Mouse (Mus musculus): ENCODE results near the gene Ctnna3. TPM values are rescaled to one million over a fixed set of nuclear protein-coding genes. Genes with fewer than 3 reads are reported as not detected.

The Ctnna3 gene
- total RNA-seq, 1 experiment from 2014 or later, result 1.3 TPM

DNA sequence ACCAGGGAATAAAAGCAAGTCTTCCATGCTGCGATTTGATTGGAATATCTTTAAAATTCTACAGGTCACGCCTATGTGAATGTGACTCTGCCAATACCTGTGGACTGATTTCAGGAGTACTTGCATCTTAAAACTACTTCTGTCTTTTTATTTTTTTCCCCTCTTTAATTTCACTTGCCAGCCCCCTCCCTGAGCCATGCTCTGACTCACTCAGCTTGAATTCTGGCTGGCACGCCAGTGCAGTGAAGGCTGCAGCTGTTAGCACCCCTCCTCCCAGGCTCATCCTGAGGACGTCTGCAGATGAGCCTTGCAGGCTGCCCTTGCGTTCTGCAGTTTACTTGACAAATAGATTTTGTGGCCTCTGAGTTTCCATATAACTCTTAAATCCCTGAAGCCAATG is 646.0 kb downstream of the Ctnna3 start:
- DNase-seq, result peak; percentile 78

DNA sequence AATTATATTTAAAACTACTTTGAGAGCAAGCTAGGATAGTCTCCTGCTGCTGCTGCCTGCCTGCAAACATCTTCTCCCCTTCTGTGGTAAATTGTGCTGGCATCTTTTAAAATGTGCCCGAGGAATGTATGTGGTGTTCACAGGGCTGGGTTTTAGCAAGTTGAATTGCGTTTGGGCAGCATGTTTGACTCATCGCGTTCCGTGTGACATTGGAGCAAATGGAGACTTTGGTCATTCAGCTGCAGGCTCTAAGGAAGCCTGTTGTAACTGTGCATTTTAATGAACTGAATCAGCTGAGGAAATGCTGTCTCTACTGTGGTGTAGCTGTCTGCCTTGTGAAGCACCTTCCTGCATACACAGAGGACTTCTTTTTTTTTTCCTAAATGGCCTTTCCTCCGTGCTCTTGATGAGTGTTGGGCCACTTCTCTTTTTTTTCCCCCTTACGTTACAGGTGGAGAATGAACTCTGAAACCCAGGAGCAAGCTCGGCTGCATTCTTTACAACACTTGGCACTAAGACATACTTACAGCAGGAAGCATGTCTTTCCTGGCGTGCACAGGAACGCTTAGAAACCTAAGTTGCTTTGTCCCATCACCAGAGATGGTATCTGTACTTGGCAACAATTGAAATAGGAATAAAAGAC is 646.6 kb downstream of the Ctnna3 start:
- peak; percentile 23 for DNase-seq

GRCm38 (mm10) chr10:64082345-64082744 is 652.4 kb downstream of the Ctnna3 start:
- no peak for DNase-seq

DNA sequence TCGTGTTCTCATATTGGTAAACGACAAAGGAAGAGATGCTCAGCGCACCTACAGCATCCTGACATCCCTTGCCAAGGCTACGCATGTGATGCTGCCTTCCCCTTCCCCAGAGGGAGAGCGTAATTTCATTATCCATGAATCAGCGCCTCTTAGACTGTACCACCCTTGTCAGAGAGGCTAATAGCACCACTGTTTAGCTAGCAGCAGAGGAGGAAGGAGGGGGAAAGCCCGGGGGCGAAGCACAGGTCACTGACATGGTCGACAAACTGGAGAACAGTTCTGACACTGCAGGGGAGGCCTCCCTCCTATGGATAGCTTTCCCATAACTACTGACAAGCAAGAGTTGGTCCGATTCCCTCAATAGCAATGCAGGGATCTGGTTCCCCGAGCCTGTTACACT is 653.9 kb downstream of the Ctnna3 start:
- no peak for DNase-seq

DNA sequence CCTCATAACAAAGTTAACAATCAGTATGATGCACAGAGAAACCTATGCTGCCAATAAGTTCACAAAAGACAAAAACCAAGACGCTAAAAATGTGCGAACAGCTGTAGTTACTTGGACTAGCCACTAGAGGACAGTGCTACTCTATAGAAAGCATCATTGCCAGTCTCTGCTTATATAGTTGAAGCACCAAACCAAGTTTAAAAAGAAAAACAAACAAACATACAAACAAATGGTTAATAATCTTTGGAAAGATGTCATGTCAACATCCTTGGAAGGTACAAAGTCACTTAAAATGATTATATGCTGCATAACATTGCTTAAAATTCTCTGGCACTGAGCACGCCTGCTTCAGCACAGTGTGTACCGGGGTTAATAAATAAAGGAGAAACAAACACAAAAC is 654.6 kb downstream of the Ctnna3 start:
- no peak for DNase-seq

DNA sequence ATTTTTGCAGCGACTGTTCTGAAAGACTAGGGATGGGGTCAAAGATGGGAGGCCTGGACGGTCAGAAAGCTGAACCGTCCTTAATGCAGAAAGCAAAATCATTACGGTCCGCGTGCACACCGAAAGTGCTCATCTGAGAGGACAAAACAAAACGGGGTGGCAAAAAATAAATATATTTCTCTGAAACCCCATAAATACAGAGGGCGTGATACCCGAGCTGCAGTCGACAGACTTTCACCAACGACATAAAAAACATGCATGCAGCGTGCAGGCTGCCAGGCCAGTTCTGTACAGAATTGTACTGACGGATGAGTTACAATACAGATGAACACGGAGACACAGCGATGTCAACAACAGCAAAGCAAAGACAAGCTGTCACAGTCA is 656.3 kb downstream of the Ctnna3 start:
- DNase-seq, result no peak

DNA sequence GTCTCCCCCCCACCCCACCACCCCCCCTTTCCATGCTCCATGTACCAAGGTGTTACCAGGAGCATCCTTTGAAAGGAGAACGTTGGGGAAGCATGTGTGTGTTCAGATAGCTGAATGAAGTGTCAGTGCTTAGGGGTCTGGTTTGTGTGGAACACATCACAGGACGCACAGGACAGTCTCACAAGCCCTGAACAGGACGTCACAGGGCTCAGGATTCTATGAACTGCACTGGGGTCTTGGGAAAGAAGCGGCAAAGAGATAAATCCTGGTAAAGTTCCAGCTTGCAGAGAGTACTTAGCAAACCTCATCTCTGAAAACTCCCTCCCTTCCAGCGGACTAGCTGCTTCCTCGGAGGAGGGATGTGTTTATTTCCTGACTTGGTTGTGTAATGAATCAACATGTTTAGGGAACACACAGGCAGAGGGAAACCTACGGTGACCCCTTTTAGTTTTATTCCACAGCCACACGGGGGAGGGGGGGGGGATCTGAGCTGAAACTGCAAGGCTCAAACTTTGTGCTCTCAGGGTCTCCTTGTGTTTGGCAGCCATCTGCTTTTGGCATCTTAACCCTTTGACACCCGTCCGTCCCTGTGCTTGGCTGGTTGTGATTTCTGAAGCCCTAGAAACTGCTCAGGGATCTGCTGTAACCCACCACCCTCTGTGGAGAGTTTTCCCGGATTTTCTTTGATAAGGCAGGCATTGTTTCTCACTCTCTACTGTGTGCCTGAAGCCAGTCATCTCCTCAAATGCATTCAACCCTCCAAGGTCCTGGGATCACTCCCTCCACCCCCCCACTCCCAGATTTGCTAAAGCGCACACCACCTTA is 656.9 kb downstream of the Ctnna3 start:
- DNase-seq, result no peak

DNA sequence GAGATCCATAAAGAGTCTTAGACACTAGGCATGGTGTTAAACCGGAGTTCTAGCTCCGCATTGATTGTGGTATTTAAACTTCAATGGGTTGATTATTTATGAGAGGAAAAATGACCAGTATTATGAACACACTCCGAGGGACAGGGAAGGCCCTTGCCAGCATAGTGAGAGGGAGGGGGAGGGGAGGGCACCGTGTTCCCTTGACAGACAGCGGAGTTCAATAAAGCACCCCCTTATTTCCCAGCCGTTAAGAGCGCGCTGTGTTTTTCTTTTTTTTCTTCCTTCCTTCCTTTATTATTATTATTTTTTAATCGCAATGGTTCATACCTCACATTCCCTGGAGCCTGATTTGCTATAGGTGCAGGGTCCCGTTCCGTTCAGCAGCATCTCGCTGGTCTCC is 657.6 kb downstream of the Ctnna3 start:
- DNase-seq, result no peak

GRCm38 (mm10) chr10:64087936-64088773 is 658.3 kb downstream of the Ctnna3 start:
- DNase-seq, result no peak

DNA sequence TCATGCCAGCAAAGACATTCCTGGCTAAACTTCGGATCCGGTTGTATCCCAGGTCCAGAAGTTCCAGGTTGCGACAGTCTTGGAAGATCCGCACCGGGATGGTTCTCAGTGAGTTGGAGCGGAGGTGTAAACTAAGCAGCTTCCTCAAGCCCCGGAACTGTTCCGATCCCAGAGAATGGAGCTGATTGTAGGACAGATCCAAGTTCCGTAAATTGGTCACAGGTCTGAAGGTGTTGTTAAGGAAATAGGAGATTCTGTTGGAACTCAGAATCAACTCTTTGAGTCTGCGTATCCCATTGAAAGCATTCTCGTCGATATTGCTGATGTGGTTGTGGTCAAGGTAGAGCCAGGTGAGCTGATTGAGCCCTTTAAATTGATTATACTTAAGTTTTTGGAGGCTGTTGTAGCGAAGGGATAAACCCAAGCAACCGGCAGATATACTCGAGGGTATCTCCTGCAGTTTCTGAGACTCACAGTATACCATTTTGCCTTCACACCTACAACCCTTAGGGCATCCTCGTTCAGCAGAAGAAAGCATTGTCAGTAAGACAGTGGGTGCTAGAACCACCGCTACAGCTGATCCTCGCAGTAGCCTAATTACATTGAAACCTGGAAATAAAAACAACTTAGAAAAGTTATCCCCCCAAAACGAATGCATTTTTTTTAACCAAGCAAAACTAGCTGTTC is 659.0 kb downstream of the Ctnna3 start:
- no peak for DNase-seq

DNA sequence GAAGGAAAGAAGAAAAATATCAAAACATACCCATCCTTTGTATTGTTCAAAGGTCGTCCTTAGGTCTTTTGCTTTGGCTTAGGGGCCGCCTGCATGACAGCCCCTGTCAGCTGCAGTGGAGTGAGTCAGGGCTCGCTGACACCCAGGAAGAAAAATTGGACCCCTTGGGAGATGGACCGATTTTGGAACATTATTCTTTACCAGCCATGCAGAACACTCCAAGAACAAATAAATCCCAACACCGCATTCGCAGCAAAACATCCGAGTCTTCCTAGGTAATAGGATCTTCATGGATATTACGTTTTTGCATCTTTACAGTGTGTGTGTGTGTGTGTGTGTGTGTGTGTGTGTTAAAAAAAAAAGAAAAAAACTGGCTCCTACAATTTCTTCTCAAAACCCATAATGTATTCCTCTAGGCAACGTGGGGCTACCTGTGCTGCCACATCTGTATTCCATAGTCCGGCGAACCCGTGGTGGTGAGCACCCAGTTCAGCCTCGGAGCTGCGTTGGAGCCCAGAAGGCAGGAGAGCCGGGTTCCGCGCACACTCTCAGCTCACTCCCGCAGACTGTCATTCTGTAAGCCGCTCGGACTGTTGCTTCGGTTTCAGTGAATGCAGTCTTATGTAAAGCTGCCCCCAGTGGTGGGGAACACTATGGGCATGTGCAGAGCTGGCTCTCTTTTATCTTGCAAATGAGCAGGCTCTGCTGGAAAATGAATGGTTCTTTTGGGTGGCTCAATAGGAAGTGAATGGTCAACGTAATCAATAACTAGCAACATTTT is 660.0 kb downstream of the Ctnna3 start, which contains the start of gene Lrrtm3:
Lrrtm3 (minus strand) TSS at position 598 of the 781 bp plus-strand sequence.
- DNase-seq, result peak; percentile 64

GRCm38 (mm10) chr10:64096532-64096931 is 666.6 kb downstream of the Ctnna3 start:
- DNase-seq, result no peak

GRCm38 (mm10) chr10:64115246-64115645 is 685.3 kb downstream of the Ctnna3 start:
- DNase-seq, result no peak

- no peak for DNase-seq
Observed at GRCm38 (mm10) chr10:64118833-64119232, 688.9 kb downstream of the Ctnna3 start.

- DNase-seq, result no peak
Observed at GRCm38 (mm10) chr10:64130397-64131150, 700.7 kb downstream of the Ctnna3 start.

- no peak for DNase-seq
Observed at GRCm38 (mm10) chr10:64133461-64133860, 703.6 kb downstream of the Ctnna3 start.

DNA sequence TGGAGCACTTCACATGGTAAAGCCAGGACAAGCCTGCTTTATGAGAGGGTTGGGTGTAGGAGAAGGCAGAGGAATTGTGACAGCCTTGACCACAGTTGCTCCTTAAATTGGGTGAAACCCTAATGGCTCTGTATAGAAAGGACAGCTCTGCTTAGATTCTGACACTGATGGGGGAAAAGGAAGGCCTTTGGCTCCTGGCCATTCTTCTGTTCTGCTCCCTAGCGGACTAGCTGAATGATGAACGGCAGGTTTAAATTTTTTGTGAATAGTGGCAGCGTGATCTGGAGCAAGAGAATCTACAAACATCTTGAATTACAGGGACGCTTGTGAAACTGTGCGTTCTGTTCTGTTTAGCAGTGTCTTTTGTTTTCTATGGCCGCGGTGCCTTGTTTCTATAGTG is 705.6 kb downstream of the Ctnna3 start:
- no peak for DNase-seq

GRCm38 (mm10) chr10:64146511-64146910 is 716.6 kb downstream of the Ctnna3 start:
- DNase-seq, result no peak

DNA sequence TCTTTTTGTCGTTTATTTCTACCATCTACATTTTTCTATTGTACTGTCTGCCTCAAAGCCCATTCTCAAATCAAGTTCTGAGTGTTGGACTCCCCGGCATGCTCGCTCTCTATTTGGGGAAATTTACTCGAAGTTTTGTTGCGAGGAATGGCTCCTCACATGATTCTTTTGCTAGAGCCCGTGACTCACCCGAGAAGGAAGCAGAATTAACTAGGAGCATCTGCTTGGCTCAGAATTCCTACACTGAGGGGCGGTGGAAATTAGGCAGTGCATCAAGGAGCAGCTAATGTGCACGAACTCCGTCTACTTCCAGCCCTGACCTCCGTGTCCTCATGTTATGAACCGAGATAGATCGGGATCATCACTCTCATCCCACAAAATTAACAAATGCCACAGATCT is 751.8 kb downstream of the Ctnna3 start:
- DNase-seq, result no peak

DNA sequence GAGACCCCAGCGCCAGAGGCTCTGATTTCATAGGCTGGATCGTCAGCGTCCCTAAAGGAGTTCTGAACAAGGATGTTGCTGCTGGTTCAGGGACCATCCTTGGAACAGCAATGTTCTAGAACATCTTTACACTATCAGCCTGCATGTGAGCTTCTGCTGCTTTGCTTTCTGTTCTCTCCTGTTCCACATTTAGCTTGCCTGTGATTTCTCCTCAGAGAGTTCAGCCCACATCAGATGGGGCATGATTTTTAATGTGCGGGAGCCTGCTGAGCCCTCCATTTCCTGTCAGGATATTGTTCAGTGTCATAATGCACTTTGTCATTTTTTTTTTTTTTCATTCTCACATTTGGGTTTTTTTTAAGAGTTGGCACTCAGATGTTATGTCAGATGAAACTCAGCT is 752.8 kb downstream of the Ctnna3 start:
- no peak for DNase-seq

- DNase-seq, result no peak
Observed at GRCm38 (mm10) chr10:64188046-64188445, 758.1 kb downstream of the Ctnna3 start.

Measured in adrenal gland, postnatal 14 days (tissue).